Mouse (Mus musculus) liver, adult 2 months (tissue): Measurements from ENCODE around the gene Krt222.

Experiments
- CTCF ChIP-seq: fragments of 200-500 bp; IDR thresholded peaks from 2 replicates; pipeline ENCODE4 v1.5.1; 2011; ENCODE audit warnings: low read depth, low read length, control low read depth
- POLR2A ChIP-seq: fragments of 200-500 bp; IDR thresholded peaks from 2 replicates; pipeline ENCODE4 v1.6.1; 2011; ENCODE audit warnings: low read length, control low read depth; ENCODE audit not compliant: insufficient read depth; ENCODE audit errors: extremely low read depth

DNA sequence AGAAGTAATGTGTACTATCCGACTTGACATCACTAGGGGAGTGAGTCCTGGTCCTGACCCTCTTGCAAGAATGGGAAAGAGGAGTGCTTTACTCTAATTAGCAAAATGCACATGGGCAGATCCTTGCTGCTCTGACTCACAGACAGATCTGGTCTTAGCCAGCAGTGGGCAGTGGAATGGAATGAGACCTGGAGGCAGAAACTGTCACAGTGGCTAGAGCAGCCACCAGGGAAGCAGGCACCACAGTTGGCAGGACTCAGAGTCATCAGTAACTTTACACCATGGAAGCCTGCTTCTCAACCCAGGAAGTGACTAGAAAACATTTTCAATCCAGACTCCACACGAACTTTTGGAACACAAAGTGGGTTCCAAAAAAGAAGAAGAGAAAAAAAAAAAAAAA, 22.1 kb downstream of the Krt222 start:
- TF ChIP-seq CTCF (no peak), POLR2A (no peak)
